Mouse (Mus musculus) hindbrain, embryonic 16.5 days (tissue): ENCODE results near the gene Tspan7. TPM values are rescaled to one million over a fixed set of nuclear protein-coding genes. Genes with fewer than 3 reads are reported as not detected.

Experiments used
- ATAC-seq: fragments of 200-750 bp; cut with Nextera tagmentation; 2 replicates; pipeline ENCODE4 v1.8.0; 2017; ENCODE audit warnings: moderate TSS enrichment, moderate library complexity
- H3K27ac ChIP-seq: fragments of 300-500 bp; sonication (generic); 2 replicates; pipeline ENCODE4 v1.5.1; 2014; ENCODE audit warnings: low read depth, mild to moderate bottlenecking, control low read depth, low read length, moderate library complexity
- H3K27me3 ChIP-seq: fragments of 300-500 bp; sonication (generic); replicated peaks from 2 replicates; pipeline ENCODE4 v1.6.1; 2014; ENCODE audit warnings: low read length; ENCODE audit not compliant: control insufficient read depth, insufficient read depth
- H3K36me3 ChIP-seq: fragments of 300-500 bp; sonication (generic); 2 replicates; pipeline ENCODE4 v1.6.1; 2014; ENCODE audit warnings: mild to moderate bottlenecking, low read length, moderate library complexity, mixed read lengths; ENCODE audit not compliant: control insufficient read depth, insufficient read depth
- H3K4me1 ChIP-seq: fragments of 300-500 bp; sonication (generic); 2 replicates; pipeline ENCODE4 v1.6.1; 2014; ENCODE audit warnings: low read depth, low read length; ENCODE audit not compliant: control insufficient read depth, insufficient read depth
- H3K4me2 ChIP-seq: fragments of 300-500 bp; sonication (generic); 2 replicates; pipeline ENCODE4 v1.6.1; 2014; ENCODE audit warnings: mild to moderate bottlenecking, low read length, control low read depth, moderate library complexity
- H3K4me3 ChIP-seq: fragments of 300-500 bp; sonication (generic); 2 replicates; pipeline ENCODE4 v1.5.1; 2014; ENCODE audit warnings: mild to moderate bottlenecking, low read length, control low read depth, moderate library complexity
- H3K9ac ChIP-seq: fragments of 300-500 bp; sonication (generic); 2 replicates; pipeline ENCODE4 v1.6.1; 2014; ENCODE audit warnings: low read depth, mild to moderate bottlenecking, control low read depth, low read length, moderate library complexity
- H3K9me3 ChIP-seq: fragments of 300-500 bp; sonication (generic); 2 replicates; pipeline ENCODE4 v1.6.1; 2014; ENCODE audit warnings: mild to moderate bottlenecking, low read length, moderate library complexity; ENCODE audit not compliant: control insufficient read depth
- WGBS: fragments of 180-500 bp; shearing (Covaris S2); extraction: QIAGEN DNeasy Blood & Tissue Kit; methylation state at CpG from one replicate; pipeline ENCODE4 v1.1.7; 2014; 5-methylcytosine and 5-hydroxymethylcytosine counted together
- polyA plus RNA-seq: library from polyadenylated mRNA; unstranded; fragments of >200 nt; fragmentation: Nextera tagmentation; extraction: Ambion mirVana; gene quantifications from 2 replicates; pipeline ENCODE4 v1.2.1, GENCODE M21; 2015

Tspan7 gene
- polyA plus RNA-seq, 1 experiment from 2014 or later, result 598 TPM

GRCm38 (mm10) chrX:10485664-10486211, 780 bp downstream of the Tspan7 start:
- ATAC-seq, result peak; percentile 91

GRCm38 (mm10) chrX:10498580-10498979, 13.6 kb downstream of the Tspan7 start:
- no peaks in the 10 kb centered on the region for H3K27me3 ChIP-seq
- ATAC-seq, result no peak
- H3K9me3 ChIP-seq, result no peaks in the 10 kb centered on the region
- no peak overlapping the region for H3K9ac ChIP-seq
- H3K4me1 ChIP-seq, result no peaks in the 10 kb centered on the region
- no peak overlapping the region for H3K27ac ChIP-seq
- H3K4me2 ChIP-seq, result no peak overlapping the region
- WGBS, result 84% methylated on average over 2 of the region's 2 CpGs
- no peaks in the 10 kb centered on the region for H3K36me3 ChIP-seq
- H3K4me3 ChIP-seq, result no peak overlapping the region

More at GRCm38 (mm10) chrX:10485664-10486211, 780 bp downstream of the Tspan7 start:
- Histone ChIP-seq H3K4me1 (no peaks in the 10 kb centered on the region), H3K36me3 (no peaks in the 10 kb centered on the region), H3K4me3 (peak overlapping the region; percentile 55), H3K9me3 (no peaks in the 10 kb centered on the region), H3K4me2 (peak overlapping the region; percentile 56), H3K27ac (peak overlapping the region; percentile 74), H3K9ac (peak overlapping the region; percentile 71), H3K27me3 (no peaks in the 10 kb centered on the region)
- WGBS, result 17% methylated on average over 27 of the region's 27 CpGs

- H3K9me3 ChIP-seq, result no peaks in the 10 kb centered on the region
- no peak overlapping the region for H3K4me2 ChIP-seq
- no peak for ATAC-seq
- WGBS, result 61% methylated on average over 2 of the region's 2 CpGs
- H3K4me3 ChIP-seq, result no peak overlapping the region
- no peaks in the 10 kb centered on the region for H3K27me3 ChIP-seq
- H3K4me1 ChIP-seq, result no peaks in the 10 kb centered on the region
- no peak overlapping the region for H3K9ac ChIP-seq
- H3K27ac ChIP-seq, result no peak overlapping the region
- H3K36me3 ChIP-seq, result no peaks in the 10 kb centered on the region
Measured at GRCm38 (mm10) chrX:10502616-10503015, 17.7 kb downstream of the Tspan7 start.

- no peak for ATAC-seq
- Histone ChIP-seq H3K9ac (no peak overlapping the region), H3K4me1 (no peaks in the 10 kb centered on the region; the same call in 1 of the 2 replicates), H3K36me3 (no peaks in the 10 kb centered on the region), H3K4me3 (no peak overlapping the region), H3K27me3 (no peaks in the 10 kb centered on the region), H3K9me3 (no peaks in the 10 kb centered on the region), H3K4me2 (no peak overlapping the region), H3K27ac (no peak overlapping the region)
- 66% methylated on average over 5 of the region's 5 CpGs for WGBS
Measured at GRCm38 (mm10) chrX:10514417-10514816, 29.5 kb downstream of the Tspan7 start.

GRCm38 (mm10) chrX:10514971-10515370, 30.0 kb downstream of the Tspan7 start:
- no peak overlapping the region for H3K9ac ChIP-seq
- H3K27ac ChIP-seq, result no peak overlapping the region
- no peaks in the 10 kb centered on the region for H3K36me3 ChIP-seq
- no peaks in the 10 kb centered on the region for H3K9me3 ChIP-seq
- no peak overlapping the region for H3K4me2 ChIP-seq
- no peak for ATAC-seq
- H3K27me3 ChIP-seq, result no peaks in the 10 kb centered on the region
- 41% methylated on average over 3 of the region's 3 CpGs for WGBS
- H3K4me1 ChIP-seq, result no peaks in the 10 kb centered on the region; the same call in 1 of the 2 replicates
- no peak overlapping the region for H3K4me3 ChIP-seq

- Histone ChIP-seq H3K9me3 (no peaks in the 10 kb centered on the region), H3K27me3 (no peaks in the 10 kb centered on the region), H3K9ac (no peak overlapping the region), H3K27ac (no peak overlapping the region), H3K4me3 (no peak overlapping the region), H3K4me1 (no peaks in the 10 kb centered on the region; the same call in 1 of the 2 replicates), H3K4me2 (no peak overlapping the region), H3K36me3 (no peaks in the 10 kb centered on the region)
- WGBS, result 49% methylated on average over 7 of the region's 7 CpGs
- ATAC-seq, result no peak
Measured at GRCm38 (mm10) chrX:10516448-10516847, 31.5 kb downstream of the Tspan7 start.

GRCm38 (mm10) chrX:10516925-10517324, 32.0 kb downstream of the Tspan7 start:
- Histone ChIP-seq H3K27ac (no peak overlapping the region), H3K27me3 (no peaks in the 10 kb centered on the region), H3K9ac (no peak overlapping the region), H3K36me3 (no peaks in the 10 kb centered on the region), H3K4me3 (no peak overlapping the region), H3K4me2 (no peak overlapping the region), H3K4me1 (no peaks in the 10 kb centered on the region; the same call in 1 of the 2 replicates), H3K9me3 (no peaks in the 10 kb centered on the region)
- ATAC-seq, result no peak
- 68% methylated on average over 6 of the region's 6 CpGs for WGBS

- WGBS, result 27% methylated on average over 4 of the region's 4 CpGs
- Histone ChIP-seq H3K27ac (no peak overlapping the region), H3K4me1 (no peaks in the 10 kb centered on the region; the same call in 1 of the 2 replicates), H3K4me3 (no peak overlapping the region), H3K9me3 (no peaks in the 10 kb centered on the region), H3K4me2 (no peak overlapping the region), H3K36me3 (no peaks in the 10 kb centered on the region), H3K9ac (no peak overlapping the region), H3K27me3 (no peaks in the 10 kb centered on the region)
- no peak for ATAC-seq
Measured at GRCm38 (mm10) chrX:10517756-10518155, 32.8 kb downstream of the Tspan7 start.

- Histone ChIP-seq H3K4me1 (no peaks in the 10 kb centered on the region; the same call in 1 of the 2 replicates), H3K4me3 (no peak overlapping the region), H3K9me3 (no peaks in the 10 kb centered on the region), H3K36me3 (no peaks in the 10 kb centered on the region), H3K27ac (no peak overlapping the region), H3K27me3 (no peaks in the 10 kb centered on the region), H3K9ac (no peak overlapping the region), H3K4me2 (no peak overlapping the region)
- ATAC-seq, result no peak
- 35% methylated on average over 5 of the region's 5 CpGs for WGBS
Measured at GRCm38 (mm10) chrX:10518510-10518909, 33.6 kb downstream of the Tspan7 start.
